ENCODE assay signal across 7 mouse cellular contexts in the genomic region with DNA sequence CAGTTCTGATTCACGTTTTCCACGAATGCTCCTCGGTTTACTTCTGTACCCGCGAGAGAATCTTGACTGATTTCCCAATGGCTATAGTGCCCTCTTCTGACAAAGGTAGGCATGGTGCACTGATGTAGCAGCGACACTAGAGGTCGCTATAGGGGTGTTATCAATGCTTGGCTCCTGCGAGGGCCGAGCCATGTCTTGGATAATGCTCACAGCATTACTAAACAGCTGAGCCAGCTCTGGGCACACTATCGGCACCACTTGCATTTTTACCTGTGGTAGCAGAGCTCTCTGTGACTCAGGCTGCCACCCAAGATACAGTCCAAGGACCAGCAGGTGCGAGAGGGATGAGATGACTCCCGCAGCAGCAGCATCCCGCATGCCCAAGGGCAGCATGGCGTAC. TPM values are rescaled to one million over a fixed set of nuclear protein-coding genes. Genes with fewer than 3 reads are reported as not detected.
A peak's percentile ranks its signal among the peaks of the same experiment; 100 is the strongest.
DNase-seq lines count a peak whose midpoint lies in the region; ATAC-seq and TF ChIP-seq lines count a peak whose summit lies in the region.

No protein-coding gene starts in this region.

- peaks cover 16% of the 10 kb centered on the region for H3K4me1 ChIP-seq in forebrain, embryonic 13.5 days
- H3K4me1 ChIP-seq in hindbrain, embryonic 11.5 days (replicated peaks; ENCODE audit: control insufficient read depth, insufficient read depth, low read length), result peaks cover 5% of the 10 kb centered on the region; the same call in 1 of the 2 replicates

- H3K36me3 ChIP-seq in forebrain, embryonic 13.5 days (ENCODE audit: poor library complexity, severe bottlenecking), result no peaks in the 10 kb centered on the region
- H3K36me3 ChIP-seq in hindbrain, embryonic 11.5 days (ENCODE audit: control insufficient read depth, insufficient read depth, low read length), result no peaks in the 10 kb centered on the region

- peaks cover 37% of the 10 kb centered on the region for H3K27me3 ChIP-seq in Patski
- peaks cover 68% of the 10 kb centered on the region for H3K27me3 ChIP-seq in forebrain, embryonic 13.5 days
- peaks cover 37% of the 10 kb centered on the region for H3K27me3 ChIP-seq in hindbrain, embryonic 11.5 days (ENCODE audit: control insufficient read depth, insufficient read depth, low read length)

- DNase-seq in Patski (ENCODE audit: low read depth, low spot score), result peak; percentile 49
- DNase-seq in c-Kit-positive CD71-positive TER-119-positive erythroid progenitor cells, embryonic 14.5 days (ENCODE audit: low spot score), result peak; percentile 67
- peak; percentile 86 for DNase-seq in hindbrain, embryonic 11.5 days (ENCODE audit: low spot score)
- peak; percentile 55 for DNase-seq in layer of hippocampus, adult 9-10 months (ENCODE audit: low spot score)
- peak; percentile 68 to 80 for DNase-seq in lung, postnatal 4 days
- DNase-seq in right cerebral cortex, postnatal 14 days, result peak; percentile 40

- H3K4me2 ChIP-seq in forebrain, embryonic 13.5 days, result peak overlapping the region; percentile 43
- 0 out of 2 replicates have a peak overlapping the region, but pooled peaks have one; percentile 11 for H3K4me2 ChIP-seq in hindbrain, embryonic 11.5 days (replicated peaks; ENCODE audit: low read depth, low read length)

- CTCF ChIA-PET in Patski (lab: Charles Lee), result interaction anchor here (0.8 to 2.3 kb wide), 13 partner anchors 9 to 108 kb away, joined by 3 to 14 read pairs (median 4); no protein-coding TSS in a partner anchor

- H3K4me3 ChIP-seq in forebrain, embryonic 13.5 days, result no peak overlapping the region
- H3K4me3 ChIP-seq in hindbrain, embryonic 11.5 days (ENCODE audit: low read depth, low read length), result no peak overlapping the region

- no peak overlapping the region for H3K27ac ChIP-seq in forebrain, embryonic 13.5 days
- no peak overlapping the region for H3K27ac ChIP-seq in hindbrain, embryonic 11.5 days (ENCODE audit: low read depth, low read length)

- TF ChIP-seq CTCF in Patski (IDR thresholded peaks at IDR 0.05), result no peak

- in situ Hi-C loops in Patski (cut with MboI; ENCODE audit: low pct_unique_long_range_greater_than_20kb), result no loop called here

- WGBS in forebrain, embryonic 13.5 days, result 12% methylated on average over 14 of the region's 14 CpGs
- 14% methylated on average over 14 of the region's 14 CpGs for WGBS in hindbrain, embryonic 11.5 days

- H3K9ac ChIP-seq in forebrain, embryonic 13.5 days, result no peak overlapping the region
- H3K9ac ChIP-seq in hindbrain, embryonic 11.5 days (ENCODE audit: low read depth, low read length), result no peak overlapping the region

- no peaks in the 10 kb centered on the region for H3K9me3 ChIP-seq in forebrain, embryonic 13.5 days (replicated peaks)
- H3K9me3 ChIP-seq in hindbrain, embryonic 11.5 days (ENCODE audit: control insufficient read depth, low read length), result no peaks in the 10 kb centered on the region

- peak; percentile 86 for ATAC-seq in Patski
- peak; percentile 81 for ATAC-seq in forebrain, embryonic 13.5 days
- ATAC-seq in hindbrain, embryonic 11.5 days (ENCODE audit: low FRiP score), result peak; percentile 60

- POLR2A ChIA-PET in Patski (lab: Charles Lee), result no interaction called here

RNA-seq across cellular contexts. Expression of gene Adcy4, which starts 2.6 kb away (rescaled TPM):
- polyA plus RNA-seq in Patski (2021), result not detected
- 3.6 and 5.4 TPM in 2 replicates for polyA plus RNA-seq in forebrain, embryonic 13.5 days (2015; fragmentation: Nextera tagmentation; extraction: Ambion mirVana)
- 6.6 and 7.6 TPM in 2 replicates for polyA plus RNA-seq in hindbrain, embryonic 11.5 days (2014; fragmentation: Nextera tagmentation; extraction: Ambion mirVana)

RNA-seq across cellular contexts. Expression of gene Ripk3, which starts 7.4 kb away (rescaled TPM):
- polyA plus RNA-seq in Patski (2021), result 0.12 TPM
- 2.1 and 2.4 TPM in 2 replicates for polyA plus RNA-seq in forebrain, embryonic 13.5 days (2015; fragmentation: Nextera tagmentation; extraction: Ambion mirVana)
- polyA plus RNA-seq in hindbrain, embryonic 11.5 days (2014; fragmentation: Nextera tagmentation; extraction: Ambion mirVana), result 11.0 and 12.9 TPM in 2 replicates

RNA-seq across cellular contexts. Expression of gene Ltb4r1, which starts 15.5 kb away (rescaled TPM):
- polyA plus RNA-seq in Patski (2021), result not detected
- 0.45 TPM in 1 of 2 replicates, not detected in the other for polyA plus RNA-seq in forebrain, embryonic 13.5 days (2015; fragmentation: Nextera tagmentation; extraction: Ambion mirVana)
- 0.14 TPM in 1 of 2 replicates, not detected in the other for polyA plus RNA-seq in hindbrain, embryonic 11.5 days (2014; fragmentation: Nextera tagmentation; extraction: Ambion mirVana)

RNA-seq across cellular contexts. Expression of gene Ltb4r2, which starts 20.1 kb away (rescaled TPM):
- polyA plus RNA-seq in Patski (2021), result not detected
- 0.18 and 0.29 TPM in 2 replicates for polyA plus RNA-seq in forebrain, embryonic 13.5 days (2015; fragmentation: Nextera tagmentation; extraction: Ambion mirVana)
- 0.28 and 0.62 TPM in 2 replicates for polyA plus RNA-seq in hindbrain, embryonic 11.5 days (2014; fragmentation: Nextera tagmentation; extraction: Ambion mirVana)

RNA-seq across cellular contexts. Expression of gene Cideb, which starts 23.1 kb away (rescaled TPM):
- polyA plus RNA-seq in Patski (2021), result 1.9 TPM
- polyA plus RNA-seq in forebrain, embryonic 13.5 days (2015; fragmentation: Nextera tagmentation; extraction: Ambion mirVana), result 0.20 and 0.23 TPM in 2 replicates
- 0.33 TPM in 1 of 2 replicates, not detected in the other for polyA plus RNA-seq in hindbrain, embryonic 11.5 days (2014; fragmentation: Nextera tagmentation; extraction: Ambion mirVana)
